Mouse (Mus musculus) right cerebral cortex, postnatal 25 days (tissue): Measurements from ENCODE around the gene Cyp2u1.
"Not testable (repeated sequence)": the region's sequence is repeated elsewhere in the genome, so short reads cannot be mapped to it uniquely, and the experiment has no call there.

Experiments
- DNase-seq: peaks from one replicate; pipeline ENCODE4 v3.0.0; 2022

The Cyp2u1 gene

GRCm38 (mm10) chr3:131302452-131303319 lies at the start of gene Cyp2u1:
TSS of gene Cyp2u1 (minus strand) at chr3:131303227.
- peak; percentile 93 for DNase-seq

- DNase-seq: no peak
Measured at GRCm38 (mm10) chr3:131350539-131350938, 47.5 kb upstream of the Cyp2u1 start.

- DNase-seq: no peak
Measured at GRCm38 (mm10) chr3:131349013-131349412, 46.0 kb upstream of the Cyp2u1 start.

- no peak for DNase-seq
Measured at GRCm38 (mm10) chr3:131348579-131348950, 45.5 kb upstream of the Cyp2u1 start.

- DNase-seq: no peak
Measured at GRCm38 (mm10) chr3:131347831-131348578, 45.0 kb upstream of the Cyp2u1 start.

- DNase-seq: no peak
Measured at GRCm38 (mm10) chr3:131345903-131346302, 42.9 kb upstream of the Cyp2u1 start.

- DNase-seq: no peak
Measured at GRCm38 (mm10) chr3:131343311-131343710, 40.3 kb upstream of the Cyp2u1 start.

GRCm38 (mm10) chr3:131340885-131341284 lies 37.9 kb upstream of the Cyp2u1 start:
- no peak for DNase-seq

- no peak for DNase-seq
Measured at GRCm38 (mm10) chr3:131339280-131339679, 36.3 kb upstream of the Cyp2u1 start.

- not testable (repeated sequence) for DNase-seq
Measured at GRCm38 (mm10) chr3:131337749-131338148, 34.7 kb upstream of the Cyp2u1 start.

- DNase-seq: no peak
Measured at GRCm38 (mm10) chr3:131336629-131337028, 33.6 kb upstream of the Cyp2u1 start.

- no peak for DNase-seq
Measured at GRCm38 (mm10) chr3:131335117-131335547, 32.1 kb upstream of the Cyp2u1 start.

GRCm38 (mm10) chr3:131327189-131327588 lies 24.2 kb upstream of the Cyp2u1 start:
- DNase-seq: no peak

GRCm38 (mm10) chr3:131326637-131327036 lies 23.6 kb upstream of the Cyp2u1 start:
- DNase-seq: no peak

- DNase-seq: no peak
Measured at GRCm38 (mm10) chr3:131322081-131322815, 19.2 kb upstream of the Cyp2u1 start.

GRCm38 (mm10) chr3:131320184-131320583 lies 17.2 kb upstream of the Cyp2u1 start:
- DNase-seq: peak; percentile 53

GRCm38 (mm10) chr3:131318211-131318610 lies 15.2 kb upstream of the Cyp2u1 start:
- no peak for DNase-seq

GRCm38 (mm10) chr3:131317126-131317525 lies 14.1 kb upstream of the Cyp2u1 start:
- no peak for DNase-seq

GRCm38 (mm10) chr3:131315957-131316510 lies 13.0 kb upstream of the Cyp2u1 start:
- DNase-seq: no peak

- no peak for DNase-seq
Measured at GRCm38 (mm10) chr3:131312340-131312739, 9.3 kb upstream of the Cyp2u1 start.

GRCm38 (mm10) chr3:131310572-131310971 lies 7.5 kb upstream of the Cyp2u1 start:
- DNase-seq: no peak

- DNase-seq: no peak
Measured at GRCm38 (mm10) chr3:131307811-131308210, 4.8 kb upstream of the Cyp2u1 start.

- DNase-seq: no peak
Measured at GRCm38 (mm10) chr3:131306255-131306654, 3.2 kb upstream of the Cyp2u1 start.
